ENCODE assay signal across 10 mouse cellular contexts in the genomic region with DNA sequence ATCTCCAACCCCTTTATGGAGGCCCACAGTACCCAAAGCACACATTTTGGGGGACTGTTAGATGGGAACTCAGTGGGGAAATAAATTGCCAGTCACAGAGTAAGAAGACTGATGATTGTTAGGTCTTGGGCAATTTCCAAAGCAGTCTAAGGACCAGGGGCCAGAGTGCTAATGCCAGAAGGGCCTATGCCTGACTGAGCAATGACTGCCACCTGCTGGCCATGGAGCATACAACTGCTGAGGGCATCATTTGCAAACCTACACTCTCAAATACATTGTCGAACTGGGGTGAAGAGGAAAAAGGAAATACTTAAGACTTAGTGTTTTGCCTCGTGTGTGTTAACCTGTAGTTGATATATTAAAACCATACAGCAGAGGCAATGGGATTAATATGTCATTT. TPM values are rescaled to one million over a fixed set of nuclear protein-coding genes. Genes with fewer than 3 reads are reported as not detected.
DNase-seq lines count a peak whose midpoint lies in the region; ATAC-seq lines count a peak whose summit lies in the region.
"Not testable (repeated sequence)": the region's sequence is repeated elsewhere in the genome, so short reads cannot be mapped to it uniquely, and the experiment has no call there.
"Had no signal": no experiment of that assay in that cellular context is flagged by ENCODE, and none has a peak within 500 bp of the region (broad histone marks: within the 10 kb centered on the region; RNA-seq: fewer than 3 reads in every experiment).

No protein-coding gene starts in this region.

- not testable (repeated sequence) for H3K4me3 ChIP-seq in forebrain, embryonic 12.5 days (replicated peaks)

- 45% methylated on average over 2 of the region's 2 CpGs for WGBS in forebrain, embryonic 12.5 days

- peak; percentile 55; the same call in 1 of the 2 replicates for ATAC-seq in forebrain, embryonic 12.5 days (ENCODE audit: low FRiP score)
- peak; percentile 42 to 81 for ATAC-seq in hematopoietic stem cell, adult 5-6 weeks (replicated peaks in 1 of 2; ENCODE audit: insufficient read depth in 1 of 2, low FRiP score in 2 of 2, low TSS enrichment in 1 of 2, low read depth in 1 of 2, poor library complexity in 2 of 2, severe bottlenecking in 2 of 2)
- ATAC-seq in neutrophil, adult 5-6 weeks (ENCODE audit: extremely low read depth, insufficient number of reproducible peaks, low FRiP score, poor library complexity, severe bottlenecking): peak; percentile 82; the same call in 1 of the 2 replicates

- not testable (repeated sequence) for H3K4me2 ChIP-seq in forebrain, embryonic 12.5 days

- not testable (repeated sequence) for H3K9me3 ChIP-seq in forebrain, embryonic 12.5 days

- H3K27ac ChIP-seq in forebrain, embryonic 12.5 days: not testable (repeated sequence)

- peak; percentile 12 for DNase-seq in Muller cell, postnatal 12 days (ENCODE audit: inconsistent ontology term)
- peak; percentile 14 for DNase-seq in cerebellum, adult 8-10 months
- peak; percentile 7 to 76 for DNase-seq in kidney, postnatal 36 days
- DNase-seq in lung, postnatal 10 days: peak; percentile 59
- DNase-seq in thymus, postnatal 36 days: peak; percentile 3 to 23

- not testable (repeated sequence) for H3K4me1 ChIP-seq in forebrain, embryonic 12.5 days

- H3K27me3 ChIP-seq in forebrain, embryonic 12.5 days: not testable (repeated sequence)

- not testable (repeated sequence) for H3K9ac ChIP-seq in forebrain, embryonic 12.5 days

- not testable (repeated sequence) for H3K36me3 ChIP-seq in forebrain, embryonic 12.5 days (replicated peaks)

RNA-seq across cellular contexts. Expression of a gene that starts 32.4 kb away (rescaled TPM):
- 0.42 and 1.1 TPM in 2 replicates for polyA plus RNA-seq in forebrain, embryonic 12.5 days (2016; fragmentation: Nextera tagmentation; extraction: Ambion mirVana)
- 49.3 and 108 TPM in 2 replicates for total RNA-seq in hematopoietic stem cell, adult 5-6 weeks (2017)
- total RNA-seq in neutrophil, adult 5-6 weeks (2017): 161 and 162 TPM in 2 replicates

RNA-seq across cellular contexts. Expression of a gene that starts 52.2 kb away (rescaled TPM):
- polyA plus RNA-seq in forebrain, embryonic 12.5 days (2016; fragmentation: Nextera tagmentation; extraction: Ambion mirVana): not detected in 2 replicates
- not detected in 2 replicates for total RNA-seq in hematopoietic stem cell, adult 5-6 weeks (2017)
- not detected in 2 replicates for total RNA-seq in neutrophil, adult 5-6 weeks (2017)
- total RNA-seq: left cerebral cortex, postnatal 36 days had no signal
- polyA plus RNA-seq: heart, embryonic 12.5 days had no signal
